Mouse (Mus musculus): ENCODE measurements around the gene Usp53. TPM values are rescaled to one million over a fixed set of nuclear protein-coding genes. Genes with fewer than 3 reads are reported as not detected.
A peak's percentile ranks its signal among the peaks of the same experiment; 100 is the strongest.

Gene Usp53
- polyA plus RNA-seq, 1 experiment from 2014 or later = 6.7 TPM

GRCm38 (mm10) chr3:122998511-122998910 is 14.2 kb upstream of the Usp53 start:
- H3K36me3 ChIP-seq (ENCODE audit: control insufficient read depth, insufficient read depth, low read length) = no peaks in the 10 kb centered on the region
- no peaks in the 10 kb centered on the region for H3K27me3 ChIP-seq (replicated peaks; ENCODE audit: control insufficient read depth, insufficient read depth, low read length)
- no peaks in the 10 kb centered on the region for H3K4me1 ChIP-seq (ENCODE audit: control insufficient read depth, insufficient read depth, low read length)
- H3K27ac ChIP-seq (ENCODE audit: low read depth, low read length) = no peak overlapping the region
- WGBS = 69% methylated on average over 8 of the region's 8 CpGs
- no peak overlapping the region for H3K4me3 ChIP-seq (ENCODE audit: low read depth, low read length)
- DNase-seq (ENCODE audit: low spot score) = no peak
- no peaks in the 10 kb centered on the region for H3K9me3 ChIP-seq (replicated peaks; ENCODE audit: control insufficient read depth, low read length)
- no peak overlapping the region for H3K9ac ChIP-seq (ENCODE audit: low read length)
- no peak overlapping the region for H3K4me2 ChIP-seq (ENCODE audit: low read length)
- no peak for ATAC-seq

DNA sequence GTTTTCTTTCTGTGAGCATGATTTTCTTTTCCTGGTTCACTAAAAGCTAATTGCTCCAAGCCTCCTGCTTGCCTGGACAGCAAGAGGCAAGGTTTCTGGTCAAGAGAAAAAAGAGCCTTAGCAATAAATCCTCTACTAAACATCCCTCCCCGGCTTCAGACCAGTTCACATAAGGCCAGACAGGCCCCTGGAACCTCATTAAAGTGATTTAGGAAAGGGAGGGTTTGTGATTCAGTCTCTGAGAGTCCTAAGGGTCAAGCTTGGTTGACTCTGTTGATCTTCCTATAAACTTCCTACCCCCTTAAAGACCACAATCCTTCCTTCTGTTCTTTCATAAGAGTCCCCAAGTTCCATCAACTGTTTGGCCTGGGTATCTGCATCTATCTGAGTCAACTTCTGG is 12.7 kb upstream of the Usp53 start:
- no peaks in the 10 kb centered on the region for H3K4me1 ChIP-seq (ENCODE audit: control insufficient read depth, insufficient read depth, low read length)
- DNase-seq (ENCODE audit: low spot score) = no peak
- H3K36me3 ChIP-seq (ENCODE audit: control insufficient read depth, insufficient read depth, low read length) = no peaks in the 10 kb centered on the region
- no peak overlapping the region for H3K27ac ChIP-seq (ENCODE audit: low read depth, low read length)
- no peak overlapping the region for H3K4me2 ChIP-seq (ENCODE audit: low read length)
- H3K27me3 ChIP-seq (replicated peaks; ENCODE audit: control insufficient read depth, insufficient read depth, low read length) = no peaks in the 10 kb centered on the region
- no peaks in the 10 kb centered on the region for H3K9me3 ChIP-seq (replicated peaks; ENCODE audit: control insufficient read depth, low read length)
- H3K9ac ChIP-seq (ENCODE audit: low read length) = no peak overlapping the region
- H3K4me3 ChIP-seq (ENCODE audit: low read depth, low read length) = no peak overlapping the region
- no peak for ATAC-seq
- 75% methylated on average over 1 of the region's 1 CpGs for WGBS

DNA sequence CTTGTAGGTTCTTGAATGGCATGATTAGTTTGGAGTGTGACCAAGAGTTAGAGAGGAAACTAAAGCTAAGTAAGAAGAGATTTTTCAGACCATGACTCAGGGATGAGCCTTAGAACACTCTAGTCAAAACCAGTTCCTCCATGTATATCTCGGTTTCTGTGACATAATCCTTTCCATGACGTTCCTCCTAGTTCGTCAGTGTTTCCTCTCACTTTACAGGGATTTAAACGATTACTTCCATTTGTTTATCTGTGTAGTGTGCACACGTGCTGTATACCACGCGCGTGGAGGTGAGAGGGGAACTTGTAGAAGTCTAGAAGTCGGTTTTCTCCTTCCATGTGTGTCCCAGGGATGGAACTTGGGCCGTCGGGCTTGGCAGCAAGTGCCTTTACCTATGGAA is 2.6 kb upstream of the Usp53 start:
- Histone ChIP-seq H3K27me3 (replicated peaks; ENCODE audit: control insufficient read depth, insufficient read depth, low read length) (no peaks in the 10 kb centered on the region), H3K36me3 (ENCODE audit: control insufficient read depth, insufficient read depth, low read length) (no peaks in the 10 kb centered on the region), H3K4me1 (ENCODE audit: control insufficient read depth, insufficient read depth, low read length) (peaks cover 3% of the 10 kb centered on the region; the same call in 1 of the 2 replicates), H3K27ac (ENCODE audit: low read depth, low read length) (no peak overlapping the region), H3K9ac (ENCODE audit: low read length) (no peak overlapping the region), H3K4me2 (ENCODE audit: low read length) (no peak overlapping the region), H3K9me3 (replicated peaks; ENCODE audit: control insufficient read depth, low read length) (no peaks in the 10 kb centered on the region), H3K4me3 (ENCODE audit: low read depth, low read length) (no peak overlapping the region)
- no peak for ATAC-seq
- 94% methylated on average over 11 of the region's 11 CpGs for WGBS
- no peak for DNase-seq (ENCODE audit: low spot score)

GRCm38 (mm10) chr3:122986386-122986785 is 2.1 kb upstream of the Usp53 start:
- Histone ChIP-seq H3K36me3 (ENCODE audit: control insufficient read depth, insufficient read depth, low read length) (no peaks in the 10 kb centered on the region), H3K9ac (ENCODE audit: low read length) (no peak overlapping the region), H3K27me3 (replicated peaks; ENCODE audit: control insufficient read depth, insufficient read depth, low read length) (no peaks in the 10 kb centered on the region), H3K27ac (ENCODE audit: low read depth, low read length) (no peak overlapping the region), H3K4me2 (ENCODE audit: low read length) (no peak overlapping the region), H3K4me3 (ENCODE audit: low read depth, low read length) (no peak overlapping the region), H3K9me3 (replicated peaks; ENCODE audit: control insufficient read depth, low read length) (no peaks in the 10 kb centered on the region), H3K4me1 (ENCODE audit: control insufficient read depth, insufficient read depth, low read length) (peaks cover 3% of the 10 kb centered on the region; the same call in 1 of the 2 replicates)
- DNase-seq (ENCODE audit: low spot score) (no peak), ATAC-seq (no peak)
- 76% methylated on average over 1 of the region's 1 CpGs for WGBS

DNA sequence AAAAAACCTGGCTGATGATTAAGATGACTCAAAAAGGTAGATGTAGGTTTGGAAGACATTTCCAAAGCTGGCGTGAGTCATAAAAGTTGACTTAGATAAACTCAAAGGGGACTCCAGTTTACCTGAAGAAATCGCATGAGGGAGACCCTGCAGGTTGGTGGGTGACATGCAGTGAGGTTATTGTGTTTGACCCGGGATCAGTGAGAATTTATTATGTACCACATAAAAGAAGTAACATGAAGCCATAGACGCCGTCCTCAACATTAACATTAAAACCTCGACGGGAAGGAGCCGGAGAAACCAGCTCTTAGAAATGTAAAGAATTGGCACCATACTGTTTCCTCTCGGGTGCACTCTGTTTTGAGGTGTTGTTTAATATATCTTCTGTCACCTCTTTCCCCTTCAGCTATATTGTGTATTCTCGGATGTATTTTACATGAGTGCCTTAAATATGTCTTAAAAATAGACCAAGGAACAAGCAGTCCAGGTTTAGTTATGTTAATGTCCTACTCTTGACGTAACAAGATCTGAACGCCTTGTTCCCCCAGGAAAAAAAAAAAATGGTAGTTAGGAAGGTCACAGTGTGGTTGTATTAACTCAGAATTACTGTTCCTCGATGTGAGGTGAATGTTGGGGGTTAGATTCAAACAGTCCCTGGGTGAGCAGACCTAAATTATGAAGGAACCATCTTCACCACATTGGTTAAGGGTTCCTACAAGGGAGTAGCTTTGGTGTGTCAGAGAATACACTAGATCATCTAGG is 1.1 kb upstream of the Usp53 start:
- H3K9me3 ChIP-seq (replicated peaks; ENCODE audit: control insufficient read depth, low read length) = no peaks in the 10 kb centered on the region
- peaks cover 3% of the 10 kb centered on the region; the same call in 1 of the 2 replicates for H3K4me1 ChIP-seq (ENCODE audit: control insufficient read depth, insufficient read depth, low read length)
- H3K36me3 ChIP-seq (ENCODE audit: control insufficient read depth, insufficient read depth, low read length) = no peaks in the 10 kb centered on the region
- 12% methylated on average over 13 of the region's 13 CpGs for WGBS
- DNase-seq (ENCODE audit: low spot score) (no peak), ATAC-seq (no peak)
- H3K4me3 ChIP-seq (ENCODE audit: low read depth, low read length) = peak overlapping the region; percentile 79
- no peak overlapping the region for H3K27ac ChIP-seq (ENCODE audit: low read depth, low read length)
- H3K9ac ChIP-seq (ENCODE audit: low read length) = peak overlapping the region; percentile 92
- H3K4me2 ChIP-seq (ENCODE audit: low read length) = peak overlapping the region; percentile 51
- no peaks in the 10 kb centered on the region for H3K27me3 ChIP-seq (replicated peaks; ENCODE audit: control insufficient read depth, insufficient read depth, low read length)

DNA sequence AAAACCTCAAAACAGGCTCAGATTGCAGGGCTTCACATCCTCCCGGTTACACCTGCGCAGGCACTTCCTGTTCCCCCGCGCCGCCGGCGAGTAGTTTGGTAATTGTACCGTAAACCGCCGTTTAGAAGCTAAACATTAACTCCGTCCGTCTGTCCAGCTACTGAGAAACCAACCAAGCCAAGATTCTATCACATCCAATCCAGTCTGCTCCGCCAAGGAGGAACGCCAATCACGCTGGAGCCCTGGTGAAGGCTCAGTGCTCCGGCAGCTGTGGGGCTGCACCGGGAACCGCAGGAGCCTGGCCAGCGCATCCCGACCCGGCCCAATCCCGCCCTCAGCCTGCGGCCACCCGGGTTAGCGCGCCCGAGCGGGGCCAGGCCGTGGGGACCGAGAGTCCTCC is 461 bp downstream of the Usp53 start:
- peak; percentile 80 for ATAC-seq
- DNase-seq (ENCODE audit: low spot score) = peak; percentile 79
- H3K9me3 ChIP-seq (replicated peaks; ENCODE audit: control insufficient read depth, low read length) = no peaks in the 10 kb centered on the region
- H3K27me3 ChIP-seq (replicated peaks; ENCODE audit: control insufficient read depth, insufficient read depth, low read length) = no peaks in the 10 kb centered on the region
- no peaks in the 10 kb centered on the region for H3K36me3 ChIP-seq (ENCODE audit: control insufficient read depth, insufficient read depth, low read length)
- peak overlapping the region; percentile 86 for H3K27ac ChIP-seq (ENCODE audit: low read depth, low read length)
- H3K9ac ChIP-seq (ENCODE audit: low read length) = peak overlapping the region; percentile 92
- WGBS = under 1% methylated on average over 30 of the region's 30 CpGs
- H3K4me3 ChIP-seq (ENCODE audit: low read depth, low read length) = peak overlapping the region; percentile 79
- H3K4me2 ChIP-seq (ENCODE audit: low read length) = peak overlapping the region; percentile 70
- peaks cover 3% of the 10 kb centered on the region; the same call in 1 of the 2 replicates for H3K4me1 ChIP-seq (ENCODE audit: control insufficient read depth, insufficient read depth, low read length)

- no peaks in the 10 kb centered on the region for H3K27me3 ChIP-seq (replicated peaks; ENCODE audit: control insufficient read depth, insufficient read depth, low read length)
- DNase-seq (ENCODE audit: low spot score) (no peak), ATAC-seq (no peak)
- peaks cover 10% of the 10 kb centered on the region; the same call in 1 of the 2 replicates for H3K4me1 ChIP-seq (ENCODE audit: control insufficient read depth, insufficient read depth, low read length)
- no peaks in the 10 kb centered on the region for H3K36me3 ChIP-seq (ENCODE audit: control insufficient read depth, insufficient read depth, low read length)
- H3K4me3 ChIP-seq (ENCODE audit: low read depth, low read length) = no peak overlapping the region
- 91% methylated on average over 1 of the region's 1 CpGs for WGBS
- no peak overlapping the region for H3K27ac ChIP-seq (ENCODE audit: low read depth, low read length)
- no peak overlapping the region for H3K9ac ChIP-seq (ENCODE audit: low read length)
- no peak overlapping the region for H3K4me2 ChIP-seq (ENCODE audit: low read length)
- no peaks in the 10 kb centered on the region for H3K9me3 ChIP-seq (replicated peaks; ENCODE audit: control insufficient read depth, low read length)
These were observed 8.3 kb downstream of the Usp53 start for GRCm38 (mm10) chr3:122975964-122976363.

DNA sequence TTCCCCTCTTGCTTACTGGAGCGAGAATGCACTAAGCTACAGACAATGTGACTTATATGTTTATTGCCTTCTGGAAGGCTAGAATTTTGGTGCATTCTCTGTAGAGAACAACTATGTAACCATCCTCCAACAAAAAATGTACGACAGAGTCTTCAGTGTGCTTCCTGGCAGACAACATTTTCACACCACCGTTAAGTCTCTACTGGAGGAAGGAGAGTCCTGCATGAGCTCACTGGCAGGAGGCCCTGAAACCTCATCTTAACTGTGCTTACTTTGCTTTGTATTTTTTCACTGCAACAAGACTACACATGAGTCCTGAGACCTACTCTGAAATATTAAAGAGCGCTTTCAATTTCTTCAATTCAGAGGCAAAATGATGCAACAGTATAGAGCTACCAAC is 8.9 kb downstream of the Usp53 start:
- H3K9me3 ChIP-seq (replicated peaks; ENCODE audit: control insufficient read depth, low read length) = no peaks in the 10 kb centered on the region
- H3K27ac ChIP-seq (ENCODE audit: low read depth, low read length) = no peak overlapping the region
- DNase-seq (ENCODE audit: low spot score) (no peak), ATAC-seq (peak; percentile 25; the same call in 1 of the 2 replicates)
- WGBS = 84% methylated on average over 4 of the region's 4 CpGs
- no peak overlapping the region for H3K9ac ChIP-seq (ENCODE audit: low read length)
- H3K4me1 ChIP-seq (ENCODE audit: control insufficient read depth, insufficient read depth, low read length) = peaks cover 10% of the 10 kb centered on the region; the same call in 1 of the 2 replicates
- no peak overlapping the region for H3K4me2 ChIP-seq (ENCODE audit: low read length)
- H3K36me3 ChIP-seq (ENCODE audit: control insufficient read depth, insufficient read depth, low read length) = no peaks in the 10 kb centered on the region
- no peaks in the 10 kb centered on the region for H3K27me3 ChIP-seq (replicated peaks; ENCODE audit: control insufficient read depth, insufficient read depth, low read length)
- no peak overlapping the region for H3K4me3 ChIP-seq (ENCODE audit: low read depth, low read length)

DNA sequence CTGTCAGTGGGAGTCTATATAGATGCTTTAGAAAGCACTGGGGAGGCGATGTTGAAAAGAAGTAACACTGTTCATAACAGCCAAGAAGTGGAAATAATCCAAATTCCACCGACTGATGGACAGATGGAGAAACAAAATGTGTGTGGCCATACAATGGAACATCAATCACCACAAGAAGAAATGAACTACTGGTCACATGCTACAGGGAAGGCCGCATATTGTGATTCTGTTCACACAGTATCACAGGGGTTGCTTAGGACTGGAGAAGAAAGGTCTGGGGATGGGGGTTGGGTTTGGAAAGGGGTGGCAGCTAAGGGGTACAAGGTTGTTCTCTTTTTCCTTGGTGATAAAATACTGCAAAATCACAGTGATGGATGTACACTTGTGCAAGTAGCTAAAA is 9.5 kb downstream of the Usp53 start:
- Histone ChIP-seq H3K9ac (ENCODE audit: low read length) (no peak overlapping the region), H3K9me3 (replicated peaks; ENCODE audit: control insufficient read depth, low read length) (no peaks in the 10 kb centered on the region), H3K36me3 (ENCODE audit: control insufficient read depth, insufficient read depth, low read length) (no peaks in the 10 kb centered on the region), H3K4me2 (ENCODE audit: low read length) (no peak overlapping the region), H3K4me3 (ENCODE audit: low read depth, low read length) (no peak overlapping the region), H3K4me1 (ENCODE audit: control insufficient read depth, insufficient read depth, low read length) (peaks cover 10% of the 10 kb centered on the region; the same call in 1 of the 2 replicates), H3K27ac (ENCODE audit: low read depth, low read length) (no peak overlapping the region), H3K27me3 (replicated peaks; ENCODE audit: control insufficient read depth, insufficient read depth, low read length) (no peaks in the 10 kb centered on the region)
- ATAC-seq (peak; percentile 83), DNase-seq (ENCODE audit: low spot score) (peak; percentile 43)
- WGBS = 36% methylated on average over 3 of the region's 3 CpGs

Data from forebrain, embryonic 14.5 days (tissue).